Mouse (Mus musculus) liver, adult (tissue): Measurements from ENCODE around the gene Cish.

ENCODE experiments used
- GATA4 ChIP-seq: IDR thresholded peaks from 2 replicates; pipeline ENCODE4 v1.6.1; 2014; ENCODE audit warnings: mild to moderate bottlenecking, low read length; ENCODE audit not compliant: insufficient replicate concordance

The Cish gene

GRCm38 (mm10) chr9:107269772-107270171 is 26.1 kb upstream of the Cish start:
- TF ChIP-seq GATA4, result no peak

- no peak for TF ChIP-seq GATA4
Observed at GRCm38 (mm10) chr9:107271177-107271938, 24.5 kb upstream of the Cish start.

GRCm38 (mm10) chr9:107272284-107272683 is 23.5 kb upstream of the Cish start:
- no peak; the same call in 1 of the 2 replicates for TF ChIP-seq GATA4

- no peak for TF ChIP-seq GATA4
Observed at GRCm38 (mm10) chr9:107273184-107273583, 22.6 kb upstream of the Cish start.

GRCm38 (mm10) chr9:107274751-107275150 is 21.1 kb upstream of the Cish start:
- TF ChIP-seq GATA4, result no peak

GRCm38 (mm10) chr9:107275710-107276109 is 20.1 kb upstream of the Cish start:
- TF ChIP-seq GATA4, result no peak

- TF ChIP-seq GATA4, result no peak
Observed at GRCm38 (mm10) chr9:107277603-107278002, 18.2 kb upstream of the Cish start.

- no peak for TF ChIP-seq GATA4
Observed at GRCm38 (mm10) chr9:107278126-107278525, 17.7 kb upstream of the Cish start.

- TF ChIP-seq GATA4, result no peak
Observed at GRCm38 (mm10) chr9:107278527-107279377, 17.1 kb upstream of the Cish start.

GRCm38 (mm10) chr9:107279378-107280321 is 16.2 kb upstream of the Cish start:
- no peak for TF ChIP-seq GATA4

- TF ChIP-seq GATA4, result no peak
Observed at GRCm38 (mm10) chr9:107280322-107281027, 15.4 kb upstream of the Cish start.

- TF ChIP-seq GATA4, result no peak
Observed at GRCm38 (mm10) chr9:107281241-107281987, 14.4 kb upstream of the Cish start.

- no peak for TF ChIP-seq GATA4
Observed at GRCm38 (mm10) chr9:107282951-107283350, 12.9 kb upstream of the Cish start.

- no peak for TF ChIP-seq GATA4
Observed at GRCm38 (mm10) chr9:107285009-107285408, 10.8 kb upstream of the Cish start.
